Mouse (Mus musculus) heart, postnatal 14 days (tissue): Measurements from ENCODE around the gene Sos1. TPM values are rescaled to one million over a fixed set of nuclear protein-coding genes. Genes with fewer than 3 reads are reported as not detected.

Source experiments
- DNase-seq, 2 experiments: peaks; one replicate each; pipeline ENCODE4 v3.0.0; 2021 to 2022
- intact Hi-C: fragments of 180-260 bp; cut with DNase I; formaldehyde crosslinking; loops from one replicate; pipeline ENCODE4 v1.15.1; 2025
- total RNA-seq, 2 experiments: library from RNA; stranded (reverse); gene quantifications; 2 replicates each; pipeline ENCODE4 v1.2.3; 2021

The Sos1 gene
- total RNA-seq, 2 experiments from 2014 or later: 14.1 to 15.6 TPM

DNA sequence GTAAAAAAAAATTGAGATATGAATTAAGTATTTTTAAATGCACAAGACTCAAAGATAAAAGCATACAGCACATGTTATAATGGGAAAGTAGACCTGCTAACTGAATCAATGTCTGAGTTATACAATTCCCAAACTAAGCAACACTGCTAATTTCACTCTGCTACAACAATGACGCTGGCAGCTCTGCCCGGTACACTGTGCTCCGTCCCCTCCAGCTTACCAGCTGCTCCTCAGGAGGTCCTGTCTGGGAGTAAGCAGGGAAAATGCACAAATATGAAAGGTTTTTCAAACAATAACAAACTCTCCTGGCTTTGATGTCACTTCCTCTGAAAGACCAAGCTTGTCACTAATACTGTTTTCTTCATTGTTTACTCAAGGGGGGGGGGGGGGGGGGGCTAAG, 45.8 kb downstream of the Sos1 start:
- DNase-seq: no peak
- intact Hi-C loops: no loop called here

DNA sequence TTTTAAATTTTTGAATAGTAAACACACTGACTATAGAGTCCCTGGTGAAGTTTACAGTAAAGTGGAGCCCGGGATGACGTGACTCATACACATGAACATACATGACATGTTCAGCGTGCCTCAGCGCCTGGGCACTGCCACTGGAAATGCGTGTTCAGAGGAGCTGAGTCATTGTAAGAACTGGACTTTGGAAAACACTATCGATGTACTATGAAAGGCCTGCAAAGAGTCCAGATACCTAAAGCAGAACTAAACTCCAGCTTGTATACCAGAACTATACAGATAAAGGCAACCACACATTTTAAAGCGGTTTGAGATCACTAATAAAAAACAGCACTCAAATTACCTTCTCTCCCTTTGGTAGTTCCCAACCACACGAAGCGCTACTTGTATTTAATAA, 48.3 kb downstream of the Sos1 start:
- intact Hi-C loops: no loop called here
- no peak for DNase-seq

DNA sequence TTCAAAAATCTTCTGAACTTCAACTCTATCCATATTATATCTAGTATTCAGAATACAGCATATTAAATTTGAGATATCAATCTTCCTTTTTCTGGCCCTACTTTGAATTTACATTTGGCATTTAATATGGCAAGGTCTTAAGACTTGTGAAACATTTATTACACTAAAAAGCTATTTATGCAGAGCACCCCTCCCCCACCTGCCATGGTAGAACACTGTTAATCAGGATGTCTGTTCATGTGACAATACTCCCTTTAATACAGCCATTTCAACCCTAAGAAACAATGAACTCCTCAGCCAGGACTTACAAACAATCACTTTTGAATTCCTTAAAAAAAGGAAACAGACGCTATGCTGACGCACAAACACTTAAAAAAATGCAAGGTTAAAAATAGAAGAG, 52.3 kb downstream of the Sos1 start:
- intact Hi-C loops: no loop called here
- DNase-seq: peak; percentile 21 to 31

DNA sequence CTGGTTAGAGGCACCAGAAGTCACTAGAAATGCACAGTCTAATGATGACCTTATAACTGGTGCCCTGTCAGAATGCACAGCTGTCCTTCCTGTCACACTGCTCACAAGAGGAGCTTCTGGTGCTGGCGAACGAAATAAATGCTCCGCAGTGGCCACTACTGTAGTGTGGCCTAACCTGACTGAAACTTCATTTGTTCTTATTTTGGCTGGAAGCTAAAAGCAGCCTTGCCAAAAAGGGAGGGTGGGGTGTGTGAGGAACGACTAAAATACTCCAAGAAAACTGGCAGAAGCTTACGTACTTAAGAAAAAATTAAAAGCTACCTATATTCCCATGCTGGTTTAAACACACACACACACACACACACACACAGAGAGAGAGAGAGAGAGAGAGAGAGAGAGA, 53.4 kb downstream of the Sos1 start:
- intact Hi-C loops: no loop called here
- peak; percentile 24 to 30 for DNase-seq

DNA sequence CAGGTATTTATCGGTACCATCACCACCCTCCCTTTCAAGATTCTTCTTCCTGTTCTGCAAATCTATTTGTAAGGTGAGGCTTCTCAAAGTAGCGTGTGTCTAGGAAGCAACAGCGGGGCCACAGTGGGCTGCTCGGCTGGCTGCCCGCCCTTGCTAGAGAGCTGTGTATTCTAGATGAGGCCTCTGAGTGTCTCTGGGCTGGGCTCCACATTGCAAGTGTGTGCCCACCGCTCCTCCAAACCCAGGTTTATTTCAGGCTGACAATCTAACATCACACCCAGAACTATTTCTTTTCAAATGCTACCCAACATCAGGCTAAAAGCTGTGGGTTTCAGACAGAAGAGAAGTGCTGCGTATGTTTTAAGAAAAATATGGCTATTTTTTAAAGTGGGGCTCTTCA, 54.1 kb downstream of the Sos1 start:
- no peak for DNase-seq
- intact Hi-C loops: no loop called here

DNA sequence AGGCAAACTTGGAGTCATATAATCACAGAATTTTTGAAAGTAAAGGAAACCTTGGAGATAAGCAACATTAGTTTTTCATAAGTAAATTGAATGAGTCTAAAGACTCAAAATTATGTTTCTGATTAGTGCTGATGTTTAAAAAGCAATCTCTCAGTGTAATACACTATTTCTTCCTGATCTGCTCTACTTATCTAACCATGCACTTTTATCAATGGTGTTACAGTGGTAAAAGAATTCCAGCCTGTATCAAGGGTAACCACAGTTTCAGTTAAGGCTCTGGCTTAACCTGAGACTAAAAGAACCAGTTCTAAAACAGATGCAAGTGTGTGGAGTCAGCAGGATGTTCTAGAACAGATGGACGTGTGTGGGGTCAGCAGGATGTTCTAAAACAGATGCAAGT, 59.3 kb downstream of the Sos1 start:
- intact Hi-C loops: no loop called here
- no peak for DNase-seq

DNA sequence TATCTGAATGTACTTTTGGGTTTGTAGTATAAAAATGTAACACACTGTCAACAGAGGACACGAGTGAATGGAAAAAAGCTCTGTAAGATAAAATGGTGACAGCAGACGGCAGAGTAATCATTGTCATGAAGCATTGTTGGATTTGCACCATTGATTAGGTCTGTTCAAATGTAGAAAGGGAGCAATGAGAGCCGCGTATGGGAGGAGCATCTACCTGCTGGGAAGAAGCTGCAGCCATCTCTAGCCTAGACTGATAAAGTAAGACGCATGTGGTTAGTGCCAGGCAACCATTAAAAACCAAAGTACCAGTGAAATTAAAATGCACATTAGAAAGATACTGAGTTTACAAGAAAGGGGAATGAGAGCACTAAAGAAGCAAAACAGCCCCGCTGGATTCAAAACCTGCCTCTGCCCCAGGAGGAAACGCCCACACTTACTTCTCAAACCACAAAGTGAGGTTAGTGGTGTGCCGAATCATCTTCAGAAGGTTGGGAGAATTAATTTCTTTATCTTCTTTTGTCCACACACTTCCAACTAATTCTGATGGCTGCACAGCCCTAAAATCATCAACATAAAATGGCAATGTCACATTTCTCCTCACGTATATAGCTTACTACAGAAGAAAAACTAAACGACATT, 61.6 kb downstream of the Sos1 start:
- no peak for DNase-seq
- intact Hi-C loops: no loop called here

DNA sequence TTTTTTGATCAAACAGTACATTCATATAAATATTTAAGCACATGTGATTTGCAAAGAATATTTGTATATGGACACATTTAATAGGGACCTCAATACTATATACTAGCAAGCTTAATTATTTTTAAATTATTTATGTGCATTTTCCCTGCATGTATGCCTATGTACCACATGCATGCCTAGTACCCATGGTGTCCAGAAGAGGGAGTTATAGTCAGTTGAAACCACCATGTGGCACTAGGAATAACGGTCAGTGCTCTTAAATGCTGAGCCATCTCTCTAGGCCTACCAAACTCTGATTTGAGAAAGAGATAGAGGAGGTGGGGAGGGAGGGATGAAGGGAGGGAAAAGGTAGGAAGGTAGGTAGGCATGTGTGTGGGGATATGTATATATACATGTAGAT, 69.1 kb downstream of the Sos1 start:
- intact Hi-C loops: no loop called here
- DNase-seq: no peak

DNA sequence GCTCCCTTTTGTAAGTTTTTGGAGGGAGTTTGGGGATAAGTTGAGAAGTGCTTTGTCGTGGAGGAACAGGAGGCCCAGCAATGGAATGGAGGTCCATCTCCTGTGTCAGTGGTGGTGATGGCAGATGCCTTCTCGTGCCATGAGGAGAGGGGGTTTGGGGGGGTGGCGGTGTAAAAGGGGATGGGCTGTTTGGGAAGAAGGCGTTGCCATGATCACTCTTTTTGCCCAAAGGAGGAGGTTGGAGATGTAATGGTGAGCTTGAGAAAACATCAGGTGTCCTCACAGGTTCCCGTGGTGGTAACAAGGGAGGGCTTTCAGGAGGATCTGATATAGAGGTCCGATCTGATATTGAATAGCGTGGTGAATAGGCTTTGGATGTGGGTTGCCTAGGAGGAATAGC, 82.0 kb downstream of the Sos1 start:
- DNase-seq: no peak
- intact Hi-C loops: no loop called here

DNA sequence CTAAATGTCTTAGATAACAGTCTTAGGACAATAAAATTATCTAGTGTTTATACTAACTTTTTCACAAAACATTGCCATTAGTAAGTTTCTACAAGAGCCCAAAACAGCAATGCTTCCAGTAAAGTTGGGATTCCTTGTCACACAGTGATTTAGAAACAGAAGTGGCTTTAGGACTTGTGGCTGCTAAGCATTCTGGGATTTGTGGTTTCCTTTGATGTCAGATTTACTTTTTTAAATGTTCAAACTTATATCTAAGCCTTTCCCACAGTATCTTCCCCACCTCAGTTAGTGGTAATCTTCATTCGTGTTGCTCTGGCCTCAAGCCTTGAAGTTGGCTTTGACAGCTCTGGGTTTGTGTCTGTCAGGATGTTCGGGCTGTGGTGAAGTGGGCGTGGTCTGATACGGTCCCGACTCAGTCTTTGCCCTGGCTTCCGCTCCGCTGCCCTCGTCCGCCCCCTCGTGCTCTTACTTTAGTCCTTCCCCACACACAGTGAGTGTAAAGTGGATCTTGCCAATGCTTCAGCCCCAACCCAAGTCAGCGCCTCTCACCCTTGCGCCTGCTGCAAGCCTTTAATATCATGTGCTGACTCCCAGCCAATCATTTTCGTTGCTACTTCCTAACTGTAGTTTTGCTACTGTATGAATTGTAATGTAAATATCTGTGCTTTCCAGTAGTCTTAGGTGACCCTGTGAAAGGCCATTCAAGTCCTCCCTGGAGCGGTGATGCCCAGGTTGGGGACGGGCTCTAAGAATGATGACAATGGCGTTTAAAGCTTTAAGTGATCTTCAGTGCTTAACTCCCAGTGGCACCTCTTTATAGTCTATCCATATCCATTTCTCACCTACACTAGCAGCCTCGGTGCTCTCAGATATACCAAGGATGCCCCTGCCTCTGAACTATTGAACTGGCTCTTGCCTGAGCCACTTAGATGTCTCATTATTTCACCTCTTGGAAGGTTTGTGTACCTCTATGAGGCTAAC, 88.5 kb downstream of the Sos1 start:
- intact Hi-C loops: loop anchor here (5.0 kb wide), 1 partner anchor 99 kb away; the partner anchor contains the start of genes Dhx57 and Morn2
- peak; percentile 40 to 62 for DNase-seq

DNA sequence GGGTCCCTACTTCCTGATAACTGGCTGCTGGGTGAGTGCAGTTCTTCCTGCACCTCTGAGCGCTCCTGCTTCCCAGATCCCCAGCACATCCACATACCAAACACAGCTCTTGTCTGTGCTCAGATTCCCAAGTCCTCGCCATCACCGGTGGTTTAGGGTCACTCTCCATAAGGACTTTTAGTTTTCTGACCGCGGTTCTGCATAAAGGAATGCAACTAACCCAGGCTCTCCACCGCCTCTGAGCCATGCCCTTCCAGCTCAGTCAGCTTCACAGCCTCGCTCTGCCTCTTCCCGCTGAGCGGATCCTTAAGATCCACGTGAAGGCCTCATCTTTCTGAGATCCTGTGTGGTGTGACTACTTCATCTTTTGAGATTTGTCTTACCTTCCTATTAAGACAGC, 90.2 kb downstream of the Sos1 start:
- intact Hi-C loops: loop anchor here (5.0 kb wide), 1 partner anchor 98 kb away; the partner anchor contains the start of genes Dhx57 and Morn2
- no peak for DNase-seq

DNA sequence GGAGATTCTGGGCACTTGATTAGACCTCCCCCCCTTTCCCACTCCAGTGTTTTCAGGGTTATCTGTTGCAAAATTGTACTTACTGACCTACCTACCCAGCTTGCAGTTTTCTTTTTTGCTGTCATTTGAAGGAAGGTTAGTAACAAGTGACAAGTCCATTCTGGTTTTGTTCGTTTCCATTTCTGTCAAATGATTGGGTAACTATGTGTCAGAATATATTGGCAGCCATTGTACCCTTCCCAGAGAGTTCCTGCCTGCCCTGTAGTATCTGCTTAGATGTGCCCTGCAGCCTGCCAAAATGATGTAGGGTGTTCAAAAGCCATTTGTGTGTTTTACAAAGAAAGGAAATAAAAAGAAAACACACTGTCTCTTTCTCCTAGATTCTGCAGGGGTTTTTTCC, 94.6 kb downstream of the Sos1 start:
- intact Hi-C loops: no loop called here
- DNase-seq: no peak

DNA sequence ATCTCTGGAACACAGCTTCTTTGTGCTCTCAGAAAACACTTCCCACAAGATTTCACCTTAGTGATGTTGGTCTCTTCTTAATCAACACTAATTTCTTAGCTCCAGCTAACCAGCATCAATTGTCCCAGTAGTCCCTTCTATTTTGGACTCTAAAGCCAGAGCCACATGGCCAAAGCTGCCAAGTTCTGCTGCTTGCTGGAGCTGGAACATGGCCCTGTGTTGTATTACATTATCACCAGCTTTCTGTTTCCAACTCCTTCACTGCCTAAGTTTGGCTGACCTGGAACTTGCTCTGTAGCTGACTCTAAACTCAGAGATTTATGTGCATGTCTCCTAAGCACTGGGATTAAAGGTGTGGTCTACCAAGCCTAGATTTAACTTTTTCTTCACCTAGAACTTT, 101.9 kb downstream of the Sos1 start:
- intact Hi-C loops: loop anchor here (10.0 kb wide), 1 partner anchor 314 kb away; the partner anchor contains the start of gene Hnrnpll
- DNase-seq: peak in 1 of 2 experiments; percentile 17

DNA sequence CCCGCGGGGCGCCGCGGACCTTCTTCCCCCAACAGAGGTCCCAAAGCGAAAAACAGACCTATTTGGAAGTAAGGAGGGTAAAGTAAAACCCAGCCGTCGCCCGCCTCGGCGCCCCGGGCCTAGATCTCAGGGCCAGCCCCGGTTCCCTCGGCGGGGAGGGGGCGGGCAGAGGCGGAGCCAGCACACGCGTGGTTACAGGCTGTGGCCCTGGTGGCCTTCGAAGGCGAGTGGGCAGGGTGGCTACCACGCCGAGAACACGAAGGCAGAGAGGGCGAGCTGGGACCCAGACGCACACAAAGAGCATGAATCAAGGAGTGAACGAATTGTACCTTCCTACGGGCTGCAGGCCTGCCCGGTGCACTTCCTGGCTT, 106.5 kb downstream of the Sos1 start:
- intact Hi-C loops: loop anchor here (10.0 kb wide), 1 partner anchor 309 kb away; the partner anchor contains the start of gene Hnrnpll

DNA sequence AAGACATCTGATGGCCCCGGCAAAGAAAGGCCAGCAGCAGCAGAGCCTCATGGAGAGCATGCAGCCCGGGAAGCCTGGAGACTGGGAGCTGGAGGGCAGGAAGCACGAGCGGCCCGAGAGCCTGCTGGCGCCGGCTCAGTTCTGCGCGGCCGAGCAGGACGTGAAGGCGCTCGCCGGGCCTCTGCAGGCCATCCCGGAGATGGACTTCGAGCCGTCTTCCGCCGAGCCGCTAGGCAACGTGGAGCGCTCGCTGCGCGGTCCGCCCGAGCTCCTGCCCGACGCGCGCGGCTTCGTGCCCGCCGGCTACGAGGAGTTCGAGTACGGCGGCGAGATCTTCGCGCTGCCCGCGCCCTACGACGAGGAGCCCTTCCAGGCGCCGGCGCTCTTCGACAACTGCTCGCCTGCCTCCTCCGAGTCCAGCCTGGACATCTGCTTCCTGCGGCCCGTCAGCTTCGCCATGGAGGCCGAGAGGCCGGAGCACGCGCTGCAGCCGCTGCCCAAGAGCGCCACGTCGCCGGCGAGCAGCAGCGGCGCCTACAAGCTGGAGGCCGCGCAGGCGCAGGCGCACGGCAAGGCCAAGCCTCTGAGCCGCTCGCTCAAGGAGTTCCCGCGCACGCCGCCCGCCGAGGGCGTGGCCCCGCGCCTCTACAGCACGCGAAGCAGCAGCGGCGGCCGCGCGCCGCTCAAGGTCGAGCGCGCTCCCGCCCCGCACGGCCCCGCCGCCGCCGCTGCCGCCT, 107.1 kb downstream of the Sos1 start, which contains the start of gene Gm10190:
Gene Gm10190, minus strand, starts transcription at position 553 of the 737 bp plus-strand sequence.
- DNase-seq: peak; percentile 89 to 93
- intact Hi-C loops: loop anchor here (10.0 kb wide), 1 partner anchor 308 kb away; the partner anchor contains the start of gene Hnrnpll

More for the DNA sequence above, 106.5 kb downstream of the Sos1 start:
- no peak for DNase-seq

DNA sequence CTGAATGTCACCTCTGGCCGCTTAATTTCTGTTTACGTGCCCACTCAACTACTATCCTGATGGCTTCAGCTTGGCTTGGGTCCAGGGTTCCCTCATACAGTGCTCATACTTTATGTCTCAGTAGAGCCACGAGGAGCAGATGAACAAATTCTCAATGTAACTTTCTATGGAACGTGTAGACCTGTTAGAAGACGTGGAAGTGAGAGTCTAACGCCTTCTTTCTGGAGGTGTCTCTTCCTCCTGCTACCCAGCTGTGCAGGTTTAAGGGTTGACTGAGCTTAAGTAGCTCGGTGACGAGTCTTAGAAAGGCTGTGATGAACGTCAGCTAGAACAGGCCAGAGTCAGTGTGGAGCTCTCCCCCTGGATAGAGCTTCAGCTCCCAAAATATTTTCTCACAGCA, 111.6 kb downstream of the Sos1 start:
- intact Hi-C loops: no loop called here
- no peak for DNase-seq

DNA sequence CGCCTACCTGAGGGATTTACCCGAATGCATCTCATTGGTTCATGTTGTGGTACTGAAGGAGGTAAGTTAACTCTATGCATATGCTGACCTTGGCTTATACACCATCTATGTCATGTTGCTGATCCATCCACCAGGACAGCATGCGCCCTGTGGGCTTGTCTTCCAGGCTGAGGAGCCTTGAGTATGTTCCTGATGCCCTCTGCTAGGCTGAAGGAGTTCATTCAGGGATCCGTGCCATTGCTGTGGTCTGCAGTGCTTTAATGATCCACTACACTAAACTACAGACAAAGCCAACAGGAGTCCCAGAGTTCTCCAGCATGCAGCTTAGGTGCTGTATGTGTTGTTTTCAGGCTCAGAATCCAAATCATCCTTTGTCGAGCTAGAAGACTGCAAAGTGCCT, 113.0 kb downstream of the Sos1 start:
- intact Hi-C loops: no loop called here
- DNase-seq: peak in 1 of 2 experiments; percentile 25

DNA sequence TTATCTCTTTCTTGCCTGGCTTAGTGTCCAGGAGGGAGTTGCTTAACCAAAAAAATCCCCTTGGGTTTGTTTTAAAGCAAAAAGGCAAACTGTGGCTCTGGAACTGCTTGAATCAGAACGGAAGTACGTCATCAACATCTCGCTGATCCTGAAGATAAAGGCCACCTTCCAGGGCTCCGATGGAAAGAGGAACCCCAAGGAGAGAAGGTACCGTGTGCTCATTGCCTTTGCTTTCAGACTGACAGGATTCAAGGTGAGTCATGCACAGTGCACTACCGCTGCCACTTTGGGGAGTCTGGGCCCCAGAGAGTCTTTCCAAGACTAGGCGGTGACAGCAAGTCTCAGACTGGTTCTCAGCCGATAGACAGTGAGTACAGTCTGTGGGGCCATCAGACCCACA, 120.0 kb downstream of the Sos1 start:
- intact Hi-C loops: no loop called here
- no peak for DNase-seq

DNA sequence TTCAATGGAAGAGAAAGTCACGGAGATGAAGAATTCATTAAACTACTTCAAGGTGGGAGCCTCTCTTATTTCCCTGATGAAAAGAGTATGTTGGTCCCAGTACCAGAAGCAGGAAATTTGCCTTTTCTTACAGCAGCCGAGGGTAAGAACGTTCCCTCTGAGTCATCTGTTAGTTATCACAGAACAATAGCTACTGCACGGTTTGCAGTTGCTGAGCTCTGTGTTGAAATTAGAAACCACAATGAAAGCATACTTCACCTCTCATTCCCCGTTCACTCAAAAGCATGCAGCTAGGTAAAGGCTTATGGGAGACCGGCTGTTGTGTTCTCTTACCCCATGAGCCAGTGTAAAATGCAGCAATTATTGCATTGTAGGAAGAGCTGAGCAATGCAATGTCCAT, 133.0 kb downstream of the Sos1 start:
- intact Hi-C loops: no loop called here
- DNase-seq: no peak

DNA sequence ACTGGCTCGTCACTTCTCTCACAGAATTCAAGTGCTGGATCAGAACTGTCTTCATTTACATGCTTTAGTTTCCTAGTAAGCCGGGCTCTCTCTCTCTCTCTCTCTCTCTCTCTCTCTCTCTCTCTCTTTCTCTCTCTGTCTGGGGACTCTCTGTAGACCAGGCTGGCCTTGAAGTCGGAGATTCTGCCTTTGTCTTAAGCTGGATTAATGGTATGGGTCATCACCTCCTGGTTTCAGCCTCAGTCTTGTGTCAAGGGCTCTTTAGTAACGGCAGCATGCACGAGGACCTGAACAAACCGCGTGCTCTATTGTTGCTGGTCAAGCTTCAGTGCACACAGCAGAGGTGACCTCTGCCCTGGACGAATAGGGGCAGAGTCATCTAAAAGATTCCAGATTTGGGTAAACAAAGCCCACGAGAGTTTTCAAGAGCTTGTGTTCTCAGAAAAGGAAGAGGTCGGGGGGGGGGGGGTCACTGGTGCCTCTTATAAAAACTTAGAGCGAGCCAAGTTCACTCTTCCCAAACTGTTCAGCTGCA, 133.6 kb downstream of the Sos1 start:
- intact Hi-C loops: no loop called here
- DNase-seq: no peak
